Mouse (Mus musculus) C2C12 (cell line): ENCODE data around the gene Fcer1g. TPM values are rescaled to one million over a fixed set of nuclear protein-coding genes. Genes with fewer than 3 reads are reported as not detected.

Experiments
- H3K27me3 ChIP-seq: one replicate; pipeline ENCODE4 v1.6.1; 2011; ENCODE audit not compliant: control insufficient read depth, insufficient read depth, insufficient read length
- H3K36me3 ChIP-seq: one replicate; pipeline ENCODE4 v1.6.1; 2011; ENCODE audit not compliant: control insufficient read depth, insufficient read depth
- H3K4me3 ChIP-seq: one replicate; pipeline ENCODE4 v1.5.1; 2011; ENCODE audit warnings: mild to moderate bottlenecking, control low read depth; ENCODE audit not compliant: poor library complexity, insufficient read depth, severe bottlenecking
- H3K79me2 ChIP-seq: one replicate; pipeline ENCODE4 v1.6.1; 2011; ENCODE audit not compliant: control insufficient read depth, insufficient read depth
- H3K79me3 ChIP-seq: one replicate; pipeline ENCODE4 v1.6.1; 2011; ENCODE audit warnings: low read depth, control low read depth
- H3ac ChIP-seq: one replicate; pipeline ENCODE3; 2011; ENCODE audit warnings: low read depth; ENCODE audit not compliant: control insufficient read depth, insufficient read length
- CEBPB ChIP-seq: IDR thresholded peaks from one replicate; pipeline ENCODE4 v1.6.1; 2011; ENCODE audit warnings: low read depth, mild to moderate bottlenecking, control low read depth, moderate library complexity
- CTCF ChIP-seq: IDR thresholded peaks from one replicate; pipeline ENCODE4 v1.5.1; 2011; ENCODE audit not compliant: control insufficient read depth, insufficient read depth, insufficient read length
- FOSL1 ChIP-seq: IDR thresholded peaks from one replicate; pipeline ENCODE4 v1.8.0; 2011; ENCODE audit warnings: mild to moderate bottlenecking, low read length; ENCODE audit not compliant: poor library complexity, insufficient read depth, severe bottlenecking
- MAX ChIP-seq: IDR thresholded peaks from one replicate; pipeline ENCODE4 v1.6.1; 2011; ENCODE audit warnings: mild to moderate bottlenecking, control low read depth
- MYOD1 ChIP-seq: IDR thresholded peaks from one replicate; pipeline ENCODE4 v1.6.1; 2011; ENCODE audit warnings: low read depth; ENCODE audit not compliant: control insufficient read depth, insufficient read length
- MYOG ChIP-seq: IDR thresholded peaks from one replicate; pipeline ENCODE4 v1.6.1; 2011; ENCODE audit not compliant: control insufficient read depth, insufficient read length; ENCODE audit errors: extremely low read depth
- USF1 ChIP-seq: IDR thresholded peaks from one replicate; pipeline ENCODE4 v1.6.1; 2011; ENCODE audit warnings: low read depth, mild to moderate bottlenecking, control low read depth, moderate library complexity
- polyA plus RNA-seq: library from polyadenylated mRNA; unstranded; fragments of >200 nt; fragmentation: generic; extraction: Trizol; gene quantifications from one replicate; pipeline ENCODE4 v1.2.1, GENCODE M21; 2012; ENCODE audit warnings: missing spikeins

The Fcer1g gene
- polyA plus RNA-seq, 1 experiment = not detected

GRCm38 (mm10) chr1:171240911-171241310, 6.7 kb upstream of the Fcer1g start:
- no peak overlapping the region for H3K4me3 ChIP-seq
- H3ac ChIP-seq = no peak overlapping the region
- no peak for TF ChIP-seq FOSL1
- H3K79me3 ChIP-seq = peaks cover 11% of the 10 kb centered on the region
- peaks cover 37% of the 10 kb centered on the region for H3K36me3 ChIP-seq
- H3K27me3 ChIP-seq = no peaks in the 10 kb centered on the region
- H3K79me2 ChIP-seq = peaks cover 26% of the 10 kb centered on the region

GRCm38 (mm10) chr1:171239992-171240744, 6.0 kb upstream of the Fcer1g start:
- no peaks in the 10 kb centered on the region for H3K27me3 ChIP-seq

GRCm38 (mm10) chr1:171238463-171238862, 4.3 kb upstream of the Fcer1g start:
- peaks cover 53% of the 10 kb centered on the region for H3K36me3 ChIP-seq
- no peak overlapping the region for H3K4me3 ChIP-seq

More at GRCm38 (mm10) chr1:171239992-171240744, 6.0 kb upstream of the Fcer1g start:
- Histone ChIP-seq H3K36me3 (peaks cover 44% of the 10 kb centered on the region), H3K79me3 (peaks cover 5% of the 10 kb centered on the region), H3ac (no peak overlapping the region), H3K4me3 (no peak overlapping the region), H3K79me2 (peaks cover 18% of the 10 kb centered on the region)
- no peak for TF ChIP-seq MYOD1
- TF ChIP-seq USF1 = no peak
- TF ChIP-seq FOSL1 = no peak

GRCm38 (mm10) chr1:171237438-171237837, 3.3 kb upstream of the Fcer1g start:
- no peak for TF ChIP-seq MYOD1
- TF ChIP-seq MAX = no peak
- no peak for TF ChIP-seq USF1
- no peak for TF ChIP-seq CTCF
- TF ChIP-seq CEBPB = no peak
- no peak for TF ChIP-seq FOSL1
- no peak for TF ChIP-seq MYOG
- Histone ChIP-seq H3K27me3 (no peaks in the 10 kb centered on the region), H3K79me3 (no peaks in the 10 kb centered on the region), H3K79me2 (no peaks in the 10 kb centered on the region), H3K4me3 (no peak overlapping the region), H3ac (no peak overlapping the region), H3K36me3 (peaks cover 49% of the 10 kb centered on the region)

More at GRCm38 (mm10) chr1:171238463-171238862, 4.3 kb upstream of the Fcer1g start:
- H3K79me2 ChIP-seq = peaks cover 6% of the 10 kb centered on the region
- H3ac ChIP-seq = no peak overlapping the region
- H3K27me3 ChIP-seq = no peaks in the 10 kb centered on the region
- H3K79me3 ChIP-seq = peaks cover under 1% of the 10 kb centered on the region
- TF ChIP-seq CTCF (peak; percentile 74), MYOD1 (no peak), USF1 (no peak)

GRCm38 (mm10) chr1:171235791-171236190, 1.6 kb upstream of the Fcer1g start:
- no peaks in the 10 kb centered on the region for H3K79me2 ChIP-seq
- no peak for TF ChIP-seq MAX
- no peak for TF ChIP-seq CTCF
- no peak for TF ChIP-seq MYOD1
- no peak for TF ChIP-seq MYOG
- no peak for TF ChIP-seq USF1
- TF ChIP-seq CEBPB = no peak
- TF ChIP-seq FOSL1 = no peak
- no peak overlapping the region for H3K4me3 ChIP-seq
- H3K27me3 ChIP-seq = no peaks in the 10 kb centered on the region
- H3K79me3 ChIP-seq = no peaks in the 10 kb centered on the region
- H3K36me3 ChIP-seq = peaks cover 49% of the 10 kb centered on the region
- H3ac ChIP-seq = no peak overlapping the region

GRCm38 (mm10) chr1:171234538-171234937, 373 bp upstream of the Fcer1g start:
- Histone ChIP-seq H3K36me3 (peaks cover 49% of the 10 kb centered on the region), H3K4me3 (no peak overlapping the region)
- TF ChIP-seq CEBPB (no peak), FOSL1 (no peak), USF1 (no peak), MYOD1 (no peak), CTCF (no peak), MAX (no peak), MYOG (no peak)

More at GRCm38 (mm10) chr1:171234538-171234937, 373 bp upstream of the Fcer1g start:
- Histone ChIP-seq H3K27me3 (no peaks in the 10 kb centered on the region), H3K79me3 (no peaks in the 10 kb centered on the region), H3ac (no peak overlapping the region), H3K79me2 (no peaks in the 10 kb centered on the region)
